Mouse (Mus musculus): ENCODE results near the gene Ccdc175. TPM values are rescaled to one million over a fixed set of nuclear protein-coding genes. Genes with fewer than 3 reads are reported as not detected.

Ccdc175 gene
- total and polyA plus RNA-seq, 3 experiments, result not detected

DNA sequence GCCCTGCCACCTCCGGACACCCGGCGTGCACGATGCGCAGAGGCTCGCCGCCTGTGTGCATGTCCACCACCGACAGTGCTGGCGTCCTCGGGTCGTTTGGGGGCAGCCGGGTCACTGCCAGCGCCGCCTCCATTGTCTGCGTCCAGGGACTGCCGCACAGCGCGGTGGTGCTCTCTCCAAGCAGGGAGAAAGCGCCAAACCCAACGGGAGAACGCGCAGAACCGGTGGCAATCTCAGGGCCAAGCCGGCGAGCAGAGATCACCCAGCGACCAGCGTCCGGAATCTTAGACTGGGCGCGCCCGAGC is 99.9 kb downstream of the Ccdc175 start:
- TF ChIP-seq PAX5 (IDR thresholded peaks at IDR 0.05; ENCODE audit: low read length) (no peak), EP300 (IDR thresholded peaks at IDR 0.05; ENCODE audit: low read length) (no peak), MYC (IDR thresholded peaks at IDR 0.05; ENCODE audit: low read depth, low read length) (no peak), HCFC1 (IDR thresholded peaks at IDR 0.05; ENCODE audit: low read depth, low read length) (no peak), SMC3 (IDR thresholded peaks at IDR 0.05; ENCODE audit: low read depth, low read length) (no peak), RCOR1 (conservative IDR thresholded peaks at IDR 0.05; ENCODE audit: low read depth, low read length) (no peak), CTCF (conservative IDR thresholded peaks at IDR 0.05 in 1 of 2, IDR thresholded peaks at IDR 0.05 in 1 of 2; ENCODE audit: low read depth in 2 of 2, low read length in 2 of 2) (no peak), JUND (conservative IDR thresholded peaks at IDR 0.05; ENCODE audit: low read depth, low read length) (no peak), USF2 (conservative IDR thresholded peaks at IDR 0.05; ENCODE audit: low read depth, low read length) (no peak), E2F4 (IDR thresholded peaks at IDR 0.05; ENCODE audit: insufficient replicate concordance, low read depth, low read length) (no peak), CHD2 (IDR thresholded peaks at IDR 0.05; ENCODE audit: low read length) (no peak), POLR2AphosphoS2 (IDR thresholded peaks at IDR 0.05; ENCODE audit: low read depth, low read length) (no peak), MAX (IDR thresholded peaks at IDR 0.05; ENCODE audit: low read length) (no peak), CHD1 (IDR thresholded peaks at IDR 0.05; ENCODE audit: low read depth, low read length) (no peak), MEF2A (IDR thresholded peaks at IDR 0.05; ENCODE audit: borderline replicate concordance, low read depth, low read length) (no peak), ZNF384 (IDR thresholded peaks at IDR 0.05; ENCODE audit: low read depth, low read length) (no peak)
- Histone ChIP-seq H3K9ac (ENCODE audit: insufficient read depth, low read depth) (no peak overlapping the region), H3K4me3 (replicated peaks in 1 of 3; ENCODE audit: low read depth in 2 of 3, low read length in 2 of 3, poor library complexity in 1 of 3) (peak overlapping the region; percentile 40 to 81 (median 48)), H3K36me3 (replicated peaks in 1 of 2; ENCODE audit: control insufficient read depth in 1 of 2, insufficient read depth in 1 of 2, low read length in 1 of 2) (peaks cover 2 to 3% of the 10 kb centered on the region in 2 experiments), H3K27ac (ENCODE audit: insufficient read depth, low read depth) (no peak overlapping the region), H3K4me1 (ENCODE audit: control insufficient read depth in 1 of 2, insufficient read depth in 2 of 2) (peaks cover 4 to 21% of the 10 kb centered on the region in 2 experiments; a peak in 3 of 4 replicates), H3K79me2 (replicated peaks; ENCODE audit: control insufficient read depth, extremely low read depth, insufficient read depth, poor library complexity, severe bottlenecking) (no peaks in the 10 kb centered on the region), H3K9me3 (replicated peaks; ENCODE audit: low read length) (no peaks in the 10 kb centered on the region), H3K4me2 (ENCODE audit: insufficient read depth, low read depth, poor library complexity, severe bottlenecking) (0 out of 2 replicates have a peak overlapping the region, but pooled peaks have one; percentile 3), H3K27me3 (replicated peaks) (no peaks in the 10 kb centered on the region)
- in situ Hi-C loops (cut with MboI; ENCODE audit: low pct_ligation_motif_present, low pct_unique_long_range_greater_than_20kb, low sequenced_read_pairs) (no loop called here), dilution Hi-C loops (cut with MboI; ENCODE audit: extremely low pct_ligation_motif_present, extremely low pct_unique_long_range_greater_than_20kb, low sequenced_read_pairs) (no loop called here)
- no peak for DNase-seq (ENCODE audit: extremely low read depth)

DNA sequence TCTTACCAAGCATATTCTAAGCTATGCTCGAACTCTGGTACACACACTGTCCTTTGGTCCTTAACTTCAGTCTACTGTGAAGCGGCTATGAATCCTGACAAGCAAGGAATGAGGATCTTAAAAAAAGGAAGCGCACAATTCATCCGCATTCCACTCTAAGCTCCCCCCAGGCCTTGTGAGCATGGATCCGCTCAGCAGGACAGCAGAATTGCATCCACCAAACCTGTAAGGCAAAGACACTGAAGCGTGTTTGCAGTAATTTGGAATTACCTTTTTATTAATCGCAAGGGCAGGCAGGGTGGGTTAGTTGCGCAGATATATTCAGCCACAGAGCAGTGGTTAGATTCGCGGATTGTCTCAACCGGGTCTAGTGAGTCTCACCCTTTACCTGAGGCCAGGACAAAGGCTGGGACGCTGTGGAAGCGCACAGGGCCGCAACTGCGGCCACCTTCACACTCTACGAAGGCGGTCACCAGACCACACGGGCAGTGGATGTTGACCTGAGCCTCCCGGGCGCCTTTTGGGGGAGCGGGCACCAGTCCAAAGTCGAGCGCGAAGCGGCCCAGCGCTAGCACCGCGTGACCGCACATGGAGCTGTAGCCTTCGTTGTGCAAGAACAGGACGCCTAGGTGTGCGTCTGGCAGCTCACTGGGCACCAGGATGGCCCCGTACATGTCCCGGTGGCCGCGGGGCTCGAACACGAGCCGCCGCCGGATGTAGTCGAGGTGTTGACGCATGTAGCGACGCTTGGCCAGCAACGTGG is 100.4 kb downstream of the Ccdc175 start:
- H3K9ac ChIP-seq (ENCODE audit: insufficient read depth, low read depth), result no peak overlapping the region
- no peaks in the 10 kb centered on the region for H3K9me3 ChIP-seq (replicated peaks; ENCODE audit: low read length)
- H3K4me2 ChIP-seq (ENCODE audit: insufficient read depth, low read depth, poor library complexity, severe bottlenecking), result no peak overlapping the region
- DNase-seq (ENCODE audit: extremely low read depth), result no peak
- no peaks in the 10 kb centered on the region for H3K36me3 ChIP-seq (replicated peaks in 1 of 2; ENCODE audit: control insufficient read depth in 1 of 2, insufficient read depth in 1 of 2, low read length in 1 of 2)
- dilution Hi-C loops (cut with MboI; ENCODE audit: extremely low pct_ligation_motif_present, extremely low pct_unique_long_range_greater_than_20kb, low sequenced_read_pairs) (no loop called here), in situ Hi-C loops (cut with MboI; ENCODE audit: low pct_ligation_motif_present, low pct_unique_long_range_greater_than_20kb, low sequenced_read_pairs) (no loop called here)
- no peaks in the 10 kb centered on the region for H3K79me2 ChIP-seq (replicated peaks; ENCODE audit: control insufficient read depth, extremely low read depth, insufficient read depth, poor library complexity, severe bottlenecking)
- no peak overlapping the region for H3K27ac ChIP-seq (ENCODE audit: insufficient read depth, low read depth)
- H3K4me3 ChIP-seq (replicated peaks in 1 of 3; ENCODE audit: low read depth in 2 of 3, low read length in 2 of 3, poor library complexity in 1 of 3), result peak overlapping the region in 2 of 3 experiments; percentile 48 to 81
- H3K4me1 ChIP-seq (ENCODE audit: control insufficient read depth in 1 of 2, insufficient read depth in 2 of 2), result peaks cover 4 to 21% of the 10 kb centered on the region in 2 experiments; a peak in 3 of 4 replicates
- no peaks in the 10 kb centered on the region for H3K27me3 ChIP-seq (replicated peaks)
- TF ChIP-seq E2F4 (IDR thresholded peaks at IDR 0.05; ENCODE audit: insufficient replicate concordance, low read depth, low read length) (no peak), MAZ (IDR thresholded peaks at IDR 0.05; ENCODE audit: low read depth, low read length) (no peak), ZMIZ1 (IDR thresholded peaks at IDR 0.05; ENCODE audit: low read depth, low read length) (no peak), CTCF (conservative IDR thresholded peaks at IDR 0.05 in 1 of 2, IDR thresholded peaks at IDR 0.05 in 1 of 2; ENCODE audit: low read depth in 2 of 2, low read length in 2 of 2) (no peak), POLR2AphosphoS2 (IDR thresholded peaks at IDR 0.05; ENCODE audit: low read depth, low read length) (no peak), USF2 (conservative IDR thresholded peaks at IDR 0.05; ENCODE audit: low read depth, low read length) (no peak), IRF4 (IDR thresholded peaks at IDR 0.05; ENCODE audit: low read depth, low read length) (no peak), MEF2A (IDR thresholded peaks at IDR 0.05; ENCODE audit: borderline replicate concordance, low read depth, low read length) (no peak), USF1 (IDR thresholded peaks at IDR 0.05; ENCODE audit: low read depth, low read length) (no peak)

Data from CH12.LX (cell line).